Mouse (Mus musculus): ENCODE measurements around the gene 9330159F19Rik.

Gene 9330159F19Rik

DNA sequence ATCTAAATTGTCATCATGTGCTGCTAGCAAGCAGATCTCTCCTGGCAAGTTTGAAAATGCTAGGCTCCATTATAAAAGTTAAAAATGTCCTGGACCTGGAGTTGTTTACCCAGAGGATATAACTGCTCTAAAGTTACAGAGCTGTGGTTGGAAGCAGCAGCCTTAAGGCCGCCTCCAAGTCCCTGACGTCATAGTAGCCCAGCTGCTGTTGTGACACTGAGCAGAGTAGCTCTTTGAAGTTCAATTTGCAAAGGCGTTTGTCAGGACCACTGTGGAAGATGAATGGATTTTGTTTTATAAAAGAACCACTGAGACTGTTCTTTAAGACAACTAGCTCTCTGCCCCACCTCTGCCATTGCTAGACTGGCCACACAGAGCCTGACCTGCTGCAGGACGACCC is at the start of gene 9330159F19Rik:
TSS of gene 9330159F19Rik (plus strand) at position 154 of the 400 bp plus-strand sequence.
- DNase-seq (ENCODE audit: low spot score in 2 of 2): no peak

DNA sequence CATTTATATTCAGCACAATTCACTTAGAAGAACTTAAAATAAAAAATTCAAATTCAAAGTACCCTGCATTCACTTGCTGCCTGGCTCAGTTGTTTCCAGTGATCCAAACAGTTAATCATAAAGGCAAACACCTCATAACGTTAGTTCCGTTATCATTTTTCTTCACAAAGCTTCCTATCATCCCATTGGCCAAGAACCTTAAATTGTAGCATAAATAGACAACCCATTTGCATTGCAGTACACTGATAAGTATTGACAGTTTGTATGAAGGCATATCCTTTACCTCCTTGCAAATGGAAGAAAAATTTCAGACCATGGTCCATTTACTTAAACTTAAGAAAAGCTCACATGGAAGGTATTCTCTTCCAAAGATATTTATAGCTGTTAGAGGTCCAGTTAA is 49.7 kb upstream of the 9330159F19Rik start:
- DNase-seq (ENCODE audit: low spot score in 2 of 2): no peak

DNA sequence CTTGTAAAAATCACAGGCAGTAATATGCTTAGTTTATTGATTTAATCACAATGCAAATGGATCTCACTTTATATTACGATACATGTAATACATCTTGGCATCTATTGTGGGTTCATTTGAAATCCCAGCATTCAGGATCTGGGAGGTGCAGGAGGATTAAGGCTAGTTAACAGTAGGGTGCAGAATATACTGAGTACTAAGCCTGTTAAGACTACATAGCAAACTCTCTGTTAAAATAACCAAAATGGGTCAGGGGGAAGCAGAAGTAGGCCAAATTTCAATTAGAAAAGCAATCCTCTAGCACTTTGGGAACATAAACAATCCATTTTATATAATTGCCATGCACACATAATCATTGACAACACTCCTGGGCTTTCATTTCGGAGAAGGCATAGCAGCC is 37.6 kb upstream of the 9330159F19Rik start:
- DNase-seq (ENCODE audit: low spot score in 2 of 2): no peak

DNA sequence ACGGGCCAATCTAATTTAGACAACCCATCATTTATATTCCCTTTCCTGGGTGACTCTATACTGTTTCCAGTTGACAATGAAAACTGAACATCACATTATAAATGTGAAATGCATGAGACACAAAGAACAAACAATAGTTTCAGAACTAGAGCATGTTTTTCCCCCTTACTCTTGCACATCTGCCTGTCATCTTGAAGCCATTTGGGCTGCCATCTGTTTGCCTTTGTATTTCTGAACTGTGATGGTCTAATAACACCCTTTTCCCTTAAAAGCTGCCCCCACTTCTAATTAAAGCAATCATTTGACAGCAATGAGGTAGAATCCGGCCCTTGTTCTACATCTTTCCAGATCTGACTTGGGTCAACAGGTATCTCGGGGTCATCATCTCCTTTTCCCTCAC is 35.8 kb upstream of the 9330159F19Rik start:
- no peak for DNase-seq (ENCODE audit: low spot score in 2 of 2)

DNA sequence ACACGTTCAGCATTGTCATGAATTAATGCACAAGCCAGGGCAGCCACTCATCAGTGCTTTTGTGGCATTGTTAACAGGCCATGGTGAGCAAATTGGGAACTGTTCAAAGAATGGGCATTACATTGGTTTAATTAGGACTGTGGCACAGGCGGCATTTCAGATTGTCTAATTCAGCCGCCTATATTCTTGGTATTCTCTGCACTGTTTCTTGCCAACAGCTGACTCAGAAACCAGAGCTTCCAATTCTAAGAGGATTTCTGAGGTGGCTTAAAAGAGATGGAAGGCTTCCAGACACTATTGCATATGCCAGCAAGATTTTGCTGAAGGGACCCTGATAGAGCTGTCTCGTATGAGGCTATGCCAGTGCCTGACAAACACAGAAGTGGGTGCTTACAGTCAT is 34.5 kb upstream of the 9330159F19Rik start:
- DNase-seq (ENCODE audit: low spot score in 2 of 2): no peak

DNA sequence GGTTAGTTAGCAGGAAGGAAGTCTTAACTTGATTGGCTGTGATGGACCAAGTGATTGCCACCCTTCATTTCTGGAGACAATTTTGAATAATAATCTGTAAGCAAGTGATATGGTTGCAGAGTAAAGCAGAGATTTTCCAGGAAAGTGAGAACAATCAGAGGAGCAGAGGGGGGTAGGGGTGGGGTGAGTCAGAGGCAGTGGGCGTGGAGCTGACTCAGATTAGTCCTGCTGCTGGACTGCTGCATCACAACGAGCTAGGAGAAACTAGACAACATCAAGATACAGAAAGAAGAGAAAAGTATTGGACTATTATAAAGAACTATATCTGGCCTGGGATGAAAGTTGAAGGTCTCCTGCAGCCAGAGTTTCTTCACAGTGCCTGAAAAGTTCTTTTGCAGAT is 33.4 kb upstream of the 9330159F19Rik start:
- DNase-seq (ENCODE audit: low spot score in 2 of 2): no peak

DNA sequence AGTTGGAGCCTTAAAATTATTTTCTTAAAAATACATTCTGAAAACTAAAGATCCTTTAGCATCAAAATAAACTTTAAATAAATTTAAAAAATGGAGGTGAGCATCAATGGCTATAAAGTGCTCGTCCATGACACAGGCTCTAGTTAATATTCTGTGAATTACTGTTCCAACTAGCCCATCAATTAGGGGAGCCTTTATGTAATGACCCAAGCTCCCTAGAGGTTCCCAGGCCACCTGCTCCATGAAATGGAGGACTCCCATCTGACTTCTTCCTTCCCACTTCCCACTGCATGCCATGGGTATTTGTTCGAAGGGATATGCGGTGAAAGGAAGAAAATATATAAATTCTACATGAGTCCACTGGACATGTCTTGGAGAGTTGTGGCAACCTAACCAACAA is 31.2 kb upstream of the 9330159F19Rik start:
- no peak for DNase-seq (ENCODE audit: low spot score in 2 of 2)

DNA sequence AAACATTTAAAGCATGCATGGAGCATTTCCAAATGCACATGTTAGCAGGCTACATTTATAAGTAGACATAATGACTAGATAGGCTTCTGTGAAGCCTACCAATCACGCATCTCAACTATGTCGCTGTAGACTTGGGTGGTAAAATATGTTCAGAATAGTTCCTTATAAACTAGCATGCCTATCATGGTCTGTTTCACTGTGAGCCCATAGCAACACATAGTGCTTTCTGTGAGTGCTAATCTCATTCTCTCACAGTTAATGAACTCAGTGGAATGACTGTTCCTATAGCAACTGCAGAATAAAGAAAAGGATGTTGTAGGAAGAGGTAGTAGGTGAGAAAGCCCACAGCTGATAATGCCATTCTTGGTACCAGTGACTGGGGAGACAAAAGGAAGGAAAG is 30.4 kb upstream of the 9330159F19Rik start:
- no peak for DNase-seq (ENCODE audit: low spot score in 2 of 2)

DNA sequence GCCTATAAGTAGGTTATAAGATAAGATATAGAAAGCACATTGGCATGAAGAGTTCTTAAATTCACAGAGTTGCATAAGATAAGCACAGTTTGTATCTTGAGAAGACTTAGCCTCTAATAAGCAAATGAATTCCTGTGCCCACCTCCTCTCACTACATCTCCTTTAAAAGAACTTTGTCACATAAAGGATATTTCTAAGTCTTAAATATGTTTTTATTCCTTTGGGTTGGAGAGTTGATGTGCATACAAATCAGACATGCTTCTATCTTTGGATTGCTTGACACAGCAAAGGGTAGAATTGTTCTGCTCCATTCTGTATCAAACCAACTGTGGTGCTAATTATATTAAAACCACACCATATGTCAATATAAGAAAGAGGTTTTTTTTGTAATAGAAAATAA is 17.6 kb upstream of the 9330159F19Rik start:
- DNase-seq (ENCODE audit: low spot score in 2 of 2): no peak

DNA sequence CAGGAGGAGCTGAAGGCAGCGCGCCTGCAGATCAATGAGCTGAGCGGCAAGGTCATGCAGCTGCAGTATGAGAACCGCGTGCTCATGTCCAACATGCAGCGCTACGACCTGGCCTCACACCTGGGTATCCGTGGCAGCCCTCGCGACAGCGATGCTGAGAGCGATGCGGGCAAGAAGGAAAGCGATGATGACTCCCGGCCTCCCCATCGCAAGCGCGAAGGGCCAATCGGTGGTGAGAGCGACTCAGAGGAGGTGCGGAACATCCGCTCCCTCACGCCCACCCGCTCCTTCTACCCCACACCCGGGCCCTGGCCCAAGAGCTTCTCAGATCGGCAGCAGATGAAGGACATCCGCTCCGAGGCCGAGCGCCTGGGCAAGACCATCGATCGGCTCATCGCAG is 14.6 kb upstream of the 9330159F19Rik start:
- DNase-seq (ENCODE audit: low spot score in 2 of 2): no peak

DNA sequence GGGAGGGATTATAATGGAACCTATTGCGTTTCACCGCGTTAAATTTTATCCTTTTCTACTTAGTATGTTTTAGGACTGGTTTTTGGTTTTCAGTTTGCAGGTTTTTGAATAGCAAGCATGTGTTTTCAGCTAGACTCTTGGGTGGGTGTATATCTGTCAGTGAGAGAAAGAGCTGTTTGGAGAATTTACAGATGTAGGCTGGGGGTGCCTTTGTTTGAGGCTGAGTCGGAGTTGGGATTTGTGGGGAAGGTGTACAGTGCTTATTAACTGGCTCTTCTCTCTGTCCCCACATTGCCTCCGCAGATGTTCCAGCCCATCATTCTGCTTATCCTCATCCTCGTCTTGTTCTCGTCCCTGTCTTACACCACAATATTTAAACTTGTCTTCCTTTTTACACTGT is 12.8 kb upstream of the 9330159F19Rik start, which contains the start of gene Gm49353:
TSS of gene Gm49353 (plus strand) at position 313 of the 400 bp plus-strand sequence.
- no peak for DNase-seq (ENCODE audit: low spot score in 2 of 2)

DNA sequence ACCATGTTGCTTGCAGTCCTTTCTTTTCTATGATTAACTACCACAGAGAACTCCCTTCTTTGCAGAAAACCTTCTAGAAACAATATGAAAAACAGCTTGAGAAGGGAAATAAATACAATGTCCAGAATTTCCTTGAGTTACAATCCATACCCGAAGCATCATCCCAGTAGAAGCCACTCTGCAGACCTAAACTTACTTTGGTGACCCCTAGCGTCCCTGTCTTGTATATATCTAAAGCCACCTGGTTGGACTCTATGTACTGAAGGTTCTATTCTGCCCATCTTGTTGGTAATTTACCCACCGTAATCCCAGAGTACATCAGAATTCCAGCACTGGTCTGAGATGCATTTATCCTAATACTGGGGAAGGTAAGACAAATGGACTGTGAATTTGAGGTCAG is 11.6 kb upstream of the 9330159F19Rik start:
- no peak for DNase-seq (ENCODE audit: low spot score in 2 of 2)

DNA sequence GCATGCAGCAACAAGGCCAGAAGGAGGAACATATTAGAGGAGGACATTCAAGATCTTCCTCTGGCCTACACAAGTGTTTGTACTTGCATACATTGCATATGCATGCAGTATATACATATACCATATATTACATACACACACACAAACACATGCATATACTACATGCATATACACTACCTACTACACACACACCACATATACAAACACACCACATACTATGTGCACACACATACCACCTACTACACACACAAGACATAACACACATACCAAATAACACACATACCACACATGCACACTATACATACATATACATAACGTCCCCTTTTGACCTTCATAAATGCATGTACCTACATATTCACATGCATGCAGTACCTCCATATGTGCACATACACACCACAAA is 10.8 kb upstream of the 9330159F19Rik start:
- no peak for DNase-seq (ENCODE audit: low spot score in 2 of 2)

DNA sequence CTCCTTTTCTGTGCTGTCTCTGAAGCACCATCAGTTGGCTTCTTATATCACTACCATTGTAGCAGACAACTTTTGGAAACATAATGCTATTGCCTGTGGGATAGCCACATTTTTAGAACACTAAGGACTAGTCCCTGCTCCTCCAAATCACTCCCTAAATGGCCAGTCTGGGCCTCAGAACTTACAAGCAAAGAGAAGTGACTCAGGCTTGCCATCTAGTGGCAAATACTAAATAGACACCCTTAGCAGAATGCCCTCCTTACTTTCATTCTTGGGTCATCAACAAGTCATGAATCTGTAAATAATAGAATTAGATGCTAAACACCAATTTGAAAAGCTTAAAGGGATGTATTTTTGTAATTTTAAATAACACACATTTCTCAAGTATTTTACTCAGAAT is 4.7 kb upstream of the 9330159F19Rik start:
- DNase-seq (ENCODE audit: low spot score in 2 of 2): no peak

DNA sequence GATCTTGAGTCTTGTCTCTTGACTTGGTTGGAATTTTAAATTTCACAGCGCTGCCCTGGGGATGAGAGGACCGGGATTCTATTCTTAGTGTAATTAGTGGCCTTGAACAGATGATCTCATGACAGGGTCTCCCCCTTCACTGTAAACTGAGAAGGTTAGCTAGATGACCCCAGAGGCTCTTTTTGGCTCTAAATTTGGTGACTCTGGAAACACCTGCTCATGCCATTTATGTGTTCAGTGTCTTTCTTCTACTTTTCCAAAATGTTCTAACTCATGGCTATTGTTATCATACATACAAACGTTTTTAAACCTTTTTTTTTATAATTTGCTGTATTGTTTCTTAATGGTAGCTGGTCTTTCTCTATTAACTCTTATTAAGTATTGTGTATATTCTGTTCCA is 2.7 kb upstream of the 9330159F19Rik start:
- no peak for DNase-seq (ENCODE audit: low spot score in 2 of 2)

DNA sequence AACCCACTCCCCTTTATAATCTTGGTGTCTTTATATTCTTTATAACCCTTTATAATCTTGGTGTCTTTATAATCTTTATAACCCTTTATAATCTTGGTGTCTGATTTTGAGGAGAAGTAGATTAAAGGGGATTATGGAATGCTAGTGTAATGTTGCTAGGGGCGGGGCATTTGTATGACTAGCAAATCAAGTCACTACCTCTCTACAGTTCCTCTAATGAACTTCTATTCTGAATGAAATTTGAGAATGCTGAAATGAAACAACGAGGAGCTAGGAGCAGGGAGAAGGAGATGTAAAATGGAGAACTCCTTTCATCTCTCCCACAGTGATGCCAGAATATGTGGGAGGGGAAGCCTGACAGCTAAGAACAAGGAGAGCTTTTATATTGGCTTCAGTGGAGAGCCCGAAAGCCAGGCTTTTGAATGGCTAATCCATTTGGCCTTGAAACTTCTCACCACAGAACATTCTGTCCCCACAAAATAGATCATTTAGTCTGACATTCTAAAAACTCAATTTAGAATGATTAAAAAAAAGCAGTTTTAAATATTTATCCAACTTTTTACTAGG is 2.2 kb downstream of the 9330159F19Rik start:
- DNase-seq (ENCODE audit: low spot score in 2 of 2): no peak

DNA sequence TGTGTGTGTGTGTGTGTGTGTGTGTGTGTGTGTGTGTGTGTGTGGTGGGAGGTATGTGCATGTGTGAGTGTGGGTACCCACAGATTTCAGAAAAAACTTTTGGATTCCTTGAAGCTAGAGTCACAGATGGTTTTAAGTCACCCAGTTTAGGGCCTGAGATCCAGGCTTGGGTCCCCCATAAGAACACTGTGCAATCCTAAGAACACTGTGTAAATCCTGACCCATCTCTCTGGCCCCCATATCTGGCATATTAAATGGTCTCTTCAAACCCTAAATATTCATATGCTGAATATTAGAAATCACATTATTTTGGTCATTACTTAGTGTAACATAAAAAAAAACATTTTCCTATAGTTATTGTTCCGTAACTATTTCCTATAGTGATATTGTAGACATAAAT is 5.6 kb downstream of the 9330159F19Rik start:
- no peak for DNase-seq (ENCODE audit: low spot score in 2 of 2)

DNA sequence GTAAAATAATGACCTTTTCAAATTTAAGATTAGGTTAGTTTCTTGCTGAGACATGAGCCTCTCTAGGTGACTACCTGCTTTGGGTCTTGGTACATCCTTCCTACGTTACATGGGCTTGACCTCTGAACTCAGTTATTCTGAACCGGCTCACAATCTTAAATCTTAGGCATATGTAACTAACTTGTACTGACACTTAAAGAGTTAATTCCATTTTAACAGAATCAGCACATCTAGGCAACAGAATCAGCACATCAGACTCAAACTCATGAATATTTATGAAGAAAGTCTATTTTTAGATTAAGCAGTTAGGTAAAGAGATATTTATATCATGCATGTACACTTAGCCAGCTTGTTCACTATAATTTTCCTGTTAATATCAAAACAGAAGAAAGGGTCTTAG is 6.0 kb downstream of the 9330159F19Rik start:
- no peak for DNase-seq (ENCODE audit: low spot score in 2 of 2)

DNA sequence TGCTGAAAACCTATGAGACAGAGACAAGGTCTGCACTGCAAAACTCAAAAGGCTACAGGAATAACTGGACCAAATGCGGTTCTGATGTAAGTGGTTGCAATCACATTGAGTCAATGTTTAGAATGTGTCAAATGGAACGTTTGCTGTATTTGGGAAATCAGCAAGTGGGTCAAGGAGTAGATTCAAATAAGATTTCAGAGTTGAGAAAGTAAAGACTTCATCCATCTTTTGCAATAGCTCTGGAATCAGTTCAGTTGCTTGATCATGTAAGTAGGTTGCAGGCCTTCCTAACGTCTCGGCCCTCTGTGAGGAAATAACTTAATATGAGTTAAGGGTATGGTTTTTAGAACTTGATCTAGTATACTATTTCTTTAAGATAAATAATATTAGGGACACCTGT is 13.9 kb downstream of the 9330159F19Rik start:
- no peak for DNase-seq (ENCODE audit: low spot score in 2 of 2)

DNA sequence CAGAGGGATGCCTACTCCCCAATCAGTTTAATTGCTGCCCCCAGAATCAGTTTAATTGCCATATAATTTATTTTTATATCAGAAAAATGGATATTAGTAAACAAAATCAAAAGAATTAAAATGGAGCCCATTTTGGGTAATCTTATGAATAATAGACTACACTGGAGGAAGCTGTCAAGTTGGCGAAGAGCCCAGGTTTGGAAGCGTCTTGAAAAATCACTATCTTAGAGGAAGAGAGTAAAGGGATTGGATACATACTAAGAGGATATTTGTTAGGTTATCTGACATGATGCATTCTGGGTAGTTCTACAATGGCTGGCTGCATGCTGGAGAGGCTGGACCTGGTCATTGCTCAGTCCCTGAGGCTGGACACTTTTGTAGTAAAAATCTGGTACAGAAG is 19.8 kb downstream of the 9330159F19Rik start:
- DNase-seq (ENCODE audit: low spot score in 2 of 2): no peak
